Mouse (Mus musculus): ENCODE data around the gene Olfr224. TPM values are rescaled to one million over a fixed set of nuclear protein-coding genes. Genes with fewer than 3 reads are reported as not detected.

Gene Olfr224
- polyA plus RNA-seq (2015; fragmentation: Nextera tagmentation; extraction: Ambion mirVana) = not detected in 2 replicates

DNA sequence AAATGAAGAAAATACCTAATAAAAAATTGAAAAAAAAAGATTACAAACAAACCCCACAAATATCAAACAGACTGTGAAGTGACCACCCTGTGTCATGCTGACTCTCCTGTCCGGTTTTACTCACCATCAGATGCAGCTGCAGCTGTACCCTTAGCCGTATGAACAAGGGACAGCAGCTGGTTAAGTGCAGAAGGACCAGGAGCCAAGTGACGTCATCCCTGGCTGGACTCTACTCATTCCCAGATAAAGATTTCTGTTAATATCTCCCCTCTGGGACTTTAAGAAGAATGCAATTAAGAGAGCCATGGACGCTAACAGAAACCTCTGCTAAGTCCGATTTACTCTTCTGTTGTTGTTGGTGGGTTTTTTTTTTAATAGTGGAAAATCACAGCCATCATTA lies at the start of gene Olfr224:
Gene Olfr224, minus strand, starts transcription at position 149 of the 400 bp plus-strand sequence.
- no peaks in the 10 kb centered on the region for H3K9me3 ChIP-seq
- H3K4me2 ChIP-seq = no peak within 1 kb of the TSS
- H3K4me3 ChIP-seq = no peak within 1 kb of the TSS
- H3K27ac ChIP-seq = no peak within 1 kb of the TSS
- H3K36me3 ChIP-seq = no peaks in the 10 kb centered on the region
- H3K9ac ChIP-seq = no peak within 1 kb of the TSS
- 79% methylated on average over 5 of the region's 5 CpGs for WGBS
- H3K4me1 ChIP-seq (replicated peaks) = no peaks in the 10 kb centered on the region
- no peak for ATAC-seq (ENCODE audit: low FRiP score)
- H3K27me3 ChIP-seq = no peaks in the 10 kb centered on the region

- Histone ChIP-seq H3K4me3 (no peak overlapping the region), H3K27me3 (no peaks in the 10 kb centered on the region), H3K4me1 (replicated peaks) (no peaks in the 10 kb centered on the region), H3K9me3 (no peaks in the 10 kb centered on the region), H3K27ac (no peak overlapping the region), H3K36me3 (no peaks in the 10 kb centered on the region), H3K9ac (no peak overlapping the region), H3K4me2 (no peak overlapping the region)
- no peak for ATAC-seq (ENCODE audit: low FRiP score)
- WGBS = 50% methylated on average over 6 of the region's 6 CpGs
Observed at GRCm38 (mm10) chr11:58618793-58619192, 48.4 kb upstream of the Olfr224 start.

- no peak overlapping the region for H3K4me3 ChIP-seq
- no peaks in the 10 kb centered on the region for H3K36me3 ChIP-seq
- ATAC-seq (ENCODE audit: low FRiP score) = no peak
- WGBS = 78% methylated on average over 3 of the region's 3 CpGs
- no peaks in the 10 kb centered on the region for H3K27me3 ChIP-seq
- no peak overlapping the region for H3K4me2 ChIP-seq
- H3K9me3 ChIP-seq = no peaks in the 10 kb centered on the region
- no peak overlapping the region for H3K9ac ChIP-seq
- H3K27ac ChIP-seq = no peak overlapping the region
- H3K4me1 ChIP-seq (replicated peaks) = no peaks in the 10 kb centered on the region
Observed at GRCm38 (mm10) chr11:58618369-58618768, 48.0 kb upstream of the Olfr224 start.

DNA sequence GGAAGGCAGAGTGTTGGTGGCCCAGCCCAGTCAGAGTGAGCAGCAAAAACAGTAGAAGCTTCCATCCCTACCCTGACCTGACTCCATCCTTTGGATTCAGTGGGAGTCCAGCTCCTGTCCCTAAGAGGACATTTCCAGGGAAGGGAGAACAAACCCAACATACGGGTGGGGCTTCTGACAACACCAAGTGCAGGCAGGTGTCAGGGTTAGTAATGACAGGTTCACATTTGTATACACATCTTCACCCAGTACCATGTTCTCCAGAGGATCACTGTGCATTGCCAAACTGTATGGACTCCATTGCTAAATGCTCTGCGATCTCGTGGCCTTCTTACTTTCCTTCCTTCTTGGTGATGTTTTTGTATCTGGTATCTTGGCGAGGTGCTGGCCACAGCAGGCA lies 45.6 kb upstream of the Olfr224 start, which contains the start of gene 2210407C18Rik:
Gene 2210407C18Rik, minus strand, starts transcription at position 101 of the 400 bp plus-strand sequence.
- Histone ChIP-seq H3K36me3 (no peaks in the 10 kb centered on the region), H3K9ac (no peak within 1 kb of the TSS), H3K4me3 (no peak within 1 kb of the TSS), H3K4me2 (no peak within 1 kb of the TSS), H3K9me3 (no peaks in the 10 kb centered on the region), H3K27ac (no peak within 1 kb of the TSS), H3K4me1 (replicated peaks) (no peaks in the 10 kb centered on the region), H3K27me3 (no peaks in the 10 kb centered on the region)
- ATAC-seq (ENCODE audit: low FRiP score) = no peak
- WGBS = 96% methylated on average over 4 of the region's 4 CpGs

DNA sequence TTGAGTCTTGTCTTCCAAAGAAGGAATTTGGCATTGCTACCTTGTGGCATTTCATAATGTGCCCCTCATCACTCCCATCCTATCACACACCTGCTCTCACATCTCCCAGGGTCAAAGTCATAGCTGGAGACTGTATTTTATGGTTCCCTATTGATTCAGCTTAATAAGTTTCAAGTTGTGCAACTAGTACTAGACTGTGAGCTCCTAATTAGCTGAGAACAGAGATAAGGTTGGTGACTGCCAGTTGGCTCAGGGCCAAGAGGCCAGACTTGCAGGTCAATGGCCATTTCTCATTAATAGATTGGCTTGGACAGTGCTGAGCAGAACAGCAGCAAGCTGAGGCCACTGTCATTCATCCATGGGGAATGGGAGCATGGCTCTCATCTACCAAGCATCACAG lies 44.2 kb upstream of the Olfr224 start:
- Histone ChIP-seq H3K4me2 (no peak overlapping the region), H3K4me3 (no peak overlapping the region), H3K36me3 (no peaks in the 10 kb centered on the region), H3K9ac (no peak overlapping the region), H3K9me3 (no peaks in the 10 kb centered on the region), H3K4me1 (replicated peaks) (no peaks in the 10 kb centered on the region), H3K27me3 (no peaks in the 10 kb centered on the region), H3K27ac (no peak overlapping the region)
- no peak for ATAC-seq (ENCODE audit: low FRiP score)

- Histone ChIP-seq H3K4me1 (replicated peaks) (no peaks in the 10 kb centered on the region), H3K9me3 (no peaks in the 10 kb centered on the region), H3K9ac (no peak overlapping the region), H3K36me3 (no peaks in the 10 kb centered on the region), H3K27me3 (no peaks in the 10 kb centered on the region), H3K27ac (no peak overlapping the region), H3K4me3 (no peak overlapping the region), H3K4me2 (no peak overlapping the region)
- no peak for ATAC-seq (ENCODE audit: low FRiP score)
- 87% methylated on average over 3 of the region's 3 CpGs for WGBS
Observed at GRCm38 (mm10) chr11:58613359-58613758, 43.0 kb upstream of the Olfr224 start.

DNA sequence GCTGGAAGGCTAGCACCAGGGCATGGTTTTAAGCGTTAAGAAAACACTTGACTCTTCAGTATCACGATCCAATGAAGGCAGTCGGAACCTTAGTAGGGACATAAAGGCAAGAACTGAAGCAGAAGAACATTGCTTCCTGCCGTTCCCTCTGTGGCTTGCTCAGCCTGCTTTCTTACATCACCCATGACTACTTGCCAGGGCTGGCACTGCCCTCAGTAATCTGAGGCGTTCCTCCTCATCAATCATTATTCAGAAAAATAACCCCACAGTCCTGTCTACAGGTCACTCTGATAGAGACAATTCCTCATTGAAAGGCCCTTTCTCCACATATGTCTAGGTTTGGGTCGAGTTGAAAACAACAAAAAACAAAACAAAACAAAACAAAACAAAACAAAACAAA lies 36.7 kb upstream of the Olfr224 start:
- H3K9me3 ChIP-seq = no peaks in the 10 kb centered on the region
- no peaks in the 10 kb centered on the region for H3K36me3 ChIP-seq
- H3K27me3 ChIP-seq = no peaks in the 10 kb centered on the region
- H3K4me1 ChIP-seq (replicated peaks) = no peaks in the 10 kb centered on the region
- H3K27ac ChIP-seq = no peak overlapping the region
- H3K4me3 ChIP-seq = no peak overlapping the region
- no peak overlapping the region for H3K4me2 ChIP-seq
- no peak overlapping the region for H3K9ac ChIP-seq
- 80% methylated on average over 6 of the region's 6 CpGs for WGBS
- ATAC-seq (ENCODE audit: low FRiP score) = no peak

DNA sequence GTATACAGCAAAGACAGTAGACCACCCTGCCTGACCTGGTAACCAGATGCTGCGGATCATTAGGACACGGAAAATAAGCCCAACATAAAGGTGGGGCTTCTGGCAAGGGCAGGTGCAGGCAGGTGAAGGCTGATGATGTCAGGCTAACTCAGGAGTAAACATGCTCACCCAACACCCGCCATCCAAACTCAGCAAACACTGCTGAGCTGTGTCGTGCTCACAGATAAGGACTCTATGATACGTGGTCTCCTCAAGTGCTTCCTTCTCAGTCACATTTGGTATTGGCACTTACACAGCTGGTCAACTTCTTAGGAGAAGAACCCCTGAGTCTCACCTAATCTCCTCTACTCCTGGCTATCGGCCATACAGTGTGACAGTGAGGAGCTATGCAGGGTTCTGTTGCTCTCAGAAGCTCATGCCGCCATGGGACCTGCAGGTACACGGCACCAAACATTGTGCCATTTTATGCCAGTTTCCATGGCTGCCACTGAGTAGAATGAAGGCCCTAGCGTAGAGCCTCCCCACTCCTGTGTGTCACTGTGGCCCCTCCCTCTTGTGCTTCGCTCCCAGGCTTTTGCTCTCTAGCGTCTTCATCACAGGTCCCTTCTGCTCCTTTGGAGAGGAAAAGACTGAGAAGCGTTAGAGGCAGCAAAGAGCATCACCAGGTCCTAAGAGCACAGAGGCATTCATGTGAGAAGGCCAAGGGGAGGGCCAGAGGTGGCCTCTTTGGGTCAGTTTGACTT lies 36.0 kb upstream of the Olfr224 start:
- WGBS = 91% methylated on average over 12 of the region's 12 CpGs

DNA sequence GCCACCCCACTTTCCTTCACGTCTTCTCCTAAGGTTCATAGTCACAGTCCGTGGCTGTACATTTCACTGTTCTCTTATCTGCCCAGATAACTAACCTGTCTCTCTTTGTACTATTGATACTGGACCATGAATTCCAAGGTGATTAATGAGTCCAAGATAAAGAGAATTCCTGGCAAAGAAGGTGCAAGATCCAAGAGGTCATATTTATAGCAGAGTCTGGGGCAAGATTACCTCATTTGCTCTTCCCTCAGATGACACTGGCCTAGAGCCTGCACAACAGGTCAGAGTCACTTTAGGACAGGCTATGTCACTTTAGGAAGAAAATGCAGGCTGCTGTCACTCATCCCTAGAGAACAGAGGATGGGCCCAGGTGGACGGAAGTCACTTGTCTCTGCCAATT lies 34.9 kb upstream of the Olfr224 start:
- no peak for ATAC-seq (ENCODE audit: low FRiP score)
- H3K4me1 ChIP-seq (replicated peaks) = no peaks in the 10 kb centered on the region
- 89% methylated on average over 3 of the region's 3 CpGs for WGBS

More for the DNA sequence above, 36.0 kb upstream of the Olfr224 start:
- no peaks in the 10 kb centered on the region for H3K4me1 ChIP-seq (replicated peaks)
- no peak for ATAC-seq (ENCODE audit: low FRiP score)
- H3K27me3 ChIP-seq = no peaks in the 10 kb centered on the region
- no peaks in the 10 kb centered on the region for H3K9me3 ChIP-seq
- no peaks in the 10 kb centered on the region for H3K36me3 ChIP-seq
- no peak overlapping the region for H3K9ac ChIP-seq
- H3K27ac ChIP-seq = no peak overlapping the region
- H3K4me3 ChIP-seq = no peak overlapping the region
- no peak overlapping the region for H3K4me2 ChIP-seq

GRCm38 (mm10) chr11:58604688-58605087 lies 34.3 kb upstream of the Olfr224 start:
- no peak overlapping the region for H3K4me3 ChIP-seq
- H3K36me3 ChIP-seq = no peaks in the 10 kb centered on the region
- 65% methylated on average over 2 of the region's 2 CpGs for WGBS
- no peak overlapping the region for H3K27ac ChIP-seq
- H3K9me3 ChIP-seq = no peaks in the 10 kb centered on the region
- no peak for ATAC-seq (ENCODE audit: low FRiP score)
- H3K4me2 ChIP-seq = no peak overlapping the region
- no peak overlapping the region for H3K9ac ChIP-seq
- no peaks in the 10 kb centered on the region for H3K27me3 ChIP-seq
- H3K4me1 ChIP-seq (replicated peaks) = no peaks in the 10 kb centered on the region

More for the DNA sequence above, 34.9 kb upstream of the Olfr224 start:
- no peaks in the 10 kb centered on the region for H3K9me3 ChIP-seq
- no peak overlapping the region for H3K27ac ChIP-seq
- H3K9ac ChIP-seq = no peak overlapping the region
- H3K4me3 ChIP-seq = no peak overlapping the region
- H3K36me3 ChIP-seq = no peaks in the 10 kb centered on the region
- no peaks in the 10 kb centered on the region for H3K27me3 ChIP-seq
- no peak overlapping the region for H3K4me2 ChIP-seq

DNA sequence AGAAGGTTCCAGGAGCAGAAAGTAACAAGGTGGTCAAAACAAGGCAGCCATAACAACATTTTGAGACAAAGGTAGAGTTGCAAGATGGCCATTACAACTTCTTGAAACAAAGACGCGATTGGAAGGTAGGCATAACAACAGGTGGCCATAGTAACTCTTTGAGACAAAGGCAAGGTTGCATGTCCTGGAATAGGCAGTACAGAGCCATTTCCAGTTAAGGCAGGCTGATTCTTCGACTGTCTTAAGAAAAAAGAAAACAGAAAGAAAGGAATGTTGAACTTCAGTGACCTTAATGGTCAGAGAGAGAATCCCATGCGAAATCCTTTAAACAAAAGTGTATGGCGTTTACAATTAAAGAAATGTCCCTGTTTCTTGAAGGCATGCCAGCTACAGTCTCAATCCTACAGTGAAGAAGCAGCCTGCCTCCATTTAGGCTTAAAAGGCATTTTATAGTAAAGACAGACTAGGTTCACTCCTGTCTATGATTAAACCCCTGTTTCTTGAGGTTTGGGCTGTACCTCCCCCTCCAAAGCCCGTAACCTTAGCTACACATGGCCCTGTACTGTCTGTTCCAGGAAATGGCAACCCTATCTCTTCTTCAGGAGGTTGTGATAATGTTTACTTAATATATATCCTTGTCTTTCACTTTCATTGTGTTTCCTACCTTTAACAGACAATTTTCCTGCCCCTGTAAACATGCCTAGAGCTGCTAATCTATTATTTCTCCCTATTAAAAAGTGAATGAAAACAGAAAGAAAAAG lies 32.6 kb upstream of the Olfr224 start:
- Histone ChIP-seq H3K4me2 (no peak overlapping the region), H3K4me3 (no peak overlapping the region), H3K9ac (no peak overlapping the region), H3K9me3 (no peaks in the 10 kb centered on the region), H3K27ac (no peak overlapping the region), H3K4me1 (replicated peaks) (no peaks in the 10 kb centered on the region), H3K36me3 (no peaks in the 10 kb centered on the region), H3K27me3 (no peaks in the 10 kb centered on the region)
- ATAC-seq (ENCODE audit: low FRiP score) = no peak
- WGBS = 78% methylated on average over 6 of the region's 6 CpGs

DNA sequence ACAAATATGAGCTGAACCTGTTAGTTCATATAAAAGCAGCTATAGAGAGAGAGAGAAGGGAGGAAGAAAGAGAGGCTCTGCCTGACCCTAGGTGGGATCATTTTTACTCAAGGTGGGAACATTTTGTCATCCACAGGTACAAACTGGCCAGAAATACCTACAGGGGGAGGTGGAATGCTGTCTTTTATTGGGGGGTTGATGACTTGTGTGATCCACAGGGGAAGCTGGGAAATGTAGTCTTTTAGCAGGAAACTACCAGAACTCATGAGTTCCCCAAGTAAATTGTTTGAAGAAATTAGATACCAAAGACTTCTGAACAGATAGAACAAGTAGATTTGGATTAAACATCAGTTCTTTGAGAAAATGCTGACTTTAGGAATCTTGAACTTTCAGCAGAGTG lies 31.7 kb upstream of the Olfr224 start:
- Histone ChIP-seq H3K9me3 (no peaks in the 10 kb centered on the region), H3K27me3 (no peaks in the 10 kb centered on the region), H3K9ac (no peak overlapping the region), H3K27ac (no peak overlapping the region), H3K4me2 (no peak overlapping the region), H3K4me3 (no peak overlapping the region), H3K4me1 (replicated peaks) (no peaks in the 10 kb centered on the region), H3K36me3 (no peaks in the 10 kb centered on the region)
- no peak for ATAC-seq (ENCODE audit: low FRiP score)

- Histone ChIP-seq H3K4me2 (no peak overlapping the region), H3K4me1 (replicated peaks) (no peaks in the 10 kb centered on the region), H3K9me3 (no peaks in the 10 kb centered on the region), H3K9ac (no peak overlapping the region), H3K27me3 (no peaks in the 10 kb centered on the region), H3K27ac (no peak overlapping the region), H3K4me3 (no peak overlapping the region), H3K36me3 (no peaks in the 10 kb centered on the region)
- ATAC-seq (ENCODE audit: low FRiP score) = no peak
- WGBS = 89% methylated on average over 13 of the region's 13 CpGs
Observed at GRCm38 (mm10) chr11:58597837-58598236, 27.5 kb upstream of the Olfr224 start.

Data from hindbrain, embryonic 13.5 days (tissue).